ENCODE assay signal across 10 mouse cellular contexts in genomic region chr19:34856021-34856651, GRCm38 (mm10). TPM values are rescaled to one million over a fixed set of nuclear protein-coding genes. Genes with fewer than 3 reads are reported as not detected.
DNase-seq lines count a peak whose midpoint lies in the region; ATAC-seq and TF ChIP-seq lines count a peak whose summit lies in the region.
"Had no signal": no experiment of that assay in that cellular context is flagged by ENCODE, and none has a peak within 500 bp of the region (broad histone marks: within the 10 kb centered on the region; RNA-seq: fewer than 3 reads in every experiment).

No protein-coding gene starts in this region.

- TF ChIP-seq CTCF in cerebellum, adult 2 months (IDR thresholded peaks at IDR 0.05; ENCODE audit: borderline replicate concordance, insufficient read depth, low read depth, low read length) = no peak
- no peak for TF ChIP-seq CTCF in brain, embryonic 14.5 days (IDR thresholded peaks at IDR 0.05; ENCODE audit: borderline replicate concordance, extremely low read depth, insufficient read depth, insufficient read length)

- ATAC-seq in cerebellum, adult (ENCODE audit: insufficient number of reproducible peaks, low FRiP score, low TSS enrichment) = peak; percentile 26; the same call in 1 of the 2 replicates
- ATAC-seq: midbrain, embryonic 15.5 days had no signal

- TF ChIP-seq POLR2A in cerebellum, adult 2 months (IDR thresholded peaks at IDR 0.05; ENCODE audit: borderline replicate concordance, insufficient read depth, low read length) = no peak
- TF ChIP-seq POLR2A in brain, embryonic 14.5 days (IDR thresholded peaks at IDR 0.05; ENCODE audit: borderline replicate concordance, extremely low read depth, insufficient read depth, insufficient read length, poor library complexity, severe bottlenecking) = no peak

- peaks cover 2% of the 10 kb centered on the region; the same call in 1 of the 2 replicates for H3K4me1 ChIP-seq in cerebellum, adult 2 months (ENCODE audit: control insufficient read depth, insufficient read depth, low read length)
- H3K4me1 ChIP-seq: limb, embryonic 10.5 days; midbrain, embryonic 15.5 days had no signal

- intact Hi-C loops in left cerebral cortex, postnatal 10 days (cut with DNase I) = no loop called here

- WGBS in cerebellum, adult 2 months = 32% methylated on average over 12 of the region's 12 CpGs

- H3K27ac ChIP-seq in cerebellum, adult 2 months (ENCODE audit: insufficient read depth, low read length) = no peak overlapping the region
- H3K27ac ChIP-seq: limb, embryonic 10.5 days; midbrain, embryonic 15.5 days had no signal

- H3K27me3 ChIP-seq in cerebellum, adult 2 months (ENCODE audit: control insufficient read depth, insufficient read depth, low read length) = no peaks in the 10 kb centered on the region
- H3K27me3 ChIP-seq: midbrain, embryonic 15.5 days had no signal

- no peak overlapping the region for H3K4me3 ChIP-seq in cerebellum, adult 2 months (replicated peaks; ENCODE audit: insufficient read depth, low read depth, low read length)
- H3K4me3 ChIP-seq: limb, embryonic 10.5 days; midbrain, embryonic 15.5 days had no signal

- DNase-seq in cerebellum, adult 2 months = no peak
- DNase-seq in left cerebral cortex, postnatal 10 days (ENCODE audit: extremely low spot score in 1 of 2, low spot score in 2 of 2) = peak; percentile 13 to 48
- no peak for DNase-seq in left cerebral cortex, adult 11 months (ENCODE audit: low spot score)
- DNase-seq in brain, embryonic 14.5 days (ENCODE audit: low read depth) = peak; percentile 47
- DNase-seq in heart, postnatal 4 days = peak; percentile 77
- DNase-seq in embryo, embryonic 10 days (ENCODE audit: low spot score) = no peak
- DNase-seq in spleen, postnatal 10 days (ENCODE audit: low spot score in 2 of 2) = no peak

RNA-seq across cellular contexts. Expression of gene Pank1, which starts 23.1 kb away (rescaled TPM):
- polyA plus RNA-seq in cerebellum, adult 2 months (2012; rRNA removed) = 6.3 and 6.9 TPM in 2 replicates
- total RNA-seq in left cerebral cortex, postnatal 10 days (2021) = 10 to 100 TPM; 16.3 to 16.5 TPM
- polyA plus RNA-seq in brain, embryonic 14.5 days (2012; rRNA removed) = 2.3 and 6.6 TPM in 2 replicates
- total RNA-seq in heart, postnatal 4 days (2021) = 10 to 100 TPM; 27.3 to 29.0 TPM

Comparison
In these comparisons a context has a peak if more than half of its experiments do, and no peak if none do; other contexts are left out.
1. DNase-seq: peak in left cerebral cortex, postnatal 10 days (2 of 2), brain, embryonic 14.5 days (single experiment) and heart, postnatal 4 days (single experiment); none in cerebellum, adult 2 months (0 of 2), left cerebral cortex, adult 11 months (single experiment), embryo, embryonic 10 days (single experiment) and spleen, postnatal 10 days (0 of 2).